Mouse (Mus musculus) megakaryocyte, embryonic 14.5 days (primary cell): ENCODE data around the gene Rai14. TPM values are rescaled to one million over a fixed set of nuclear protein-coding genes. Genes with fewer than 3 reads are reported as not detected.
A peak's percentile ranks its signal among the peaks of the same experiment; 100 is the strongest.

Experiments
- H3K27me3 ChIP-seq: replicated peaks from 2 replicates; pipeline ENCODE3; 2012; ENCODE audit warnings: inconsistent platforms
- H3K36me3 ChIP-seq: replicated peaks from 2 replicates; pipeline ENCODE3; 2012; ENCODE audit warnings: low read length, inconsistent platforms, mixed read lengths
- H3K4me1 ChIP-seq: 2 replicates; pipeline ENCODE4 v1.6.1; 2012; ENCODE audit warnings: inconsistent platforms
- H3K4me3 ChIP-seq: replicated peaks from 2 replicates; pipeline ENCODE3; 2012; ENCODE audit warnings: moderate library complexity, mild to moderate bottlenecking, inconsistent platforms
- H3K9me3 ChIP-seq: 2 replicates; pipeline ENCODE4 v1.6.1; 2012; ENCODE audit warnings: inconsistent platforms
- FLI1 ChIP-seq: IDR thresholded peaks from 2 replicates; pipeline ENCODE4 v1.6.1; 2012; ENCODE audit warnings: low read length, inconsistent platforms, mixed read lengths
- GATA1 ChIP-seq: IDR thresholded peaks from 3 replicates; pipeline ENCODE4 v1.6.1; 2012; ENCODE audit warnings: mixed read lengths, low read length, inconsistent platforms, borderline replicate concordance
- polyA plus RNA-seq: library from polyadenylated mRNA; stranded (reverse); fragments of >175 nt; gene quantifications from 2 replicates; pipeline ENCODE4 v1.2.3, GENCODE M21; 2012; ENCODE audit warnings: low replicate concordance; ENCODE audit not compliant: insufficient read depth

The Rai14 gene
- polyA plus RNA-seq, 1 experiment, result 2.1 TPM

GRCm38 (mm10) chr15:10680514-10680913, 33.9 kb downstream of the Rai14 start:
- no peak for TF ChIP-seq GATA1
- TF ChIP-seq FLI1, result no peak
- Histone ChIP-seq H3K27me3 (no peaks in the 10 kb centered on the region), H3K4me3 (no peak overlapping the region)

GRCm38 (mm10) chr15:10679571-10679970, 34.9 kb downstream of the Rai14 start:
- no peak for TF ChIP-seq GATA1
- no peak for TF ChIP-seq FLI1
- peaks cover 14% of the 10 kb centered on the region for H3K36me3 ChIP-seq
- no peaks in the 10 kb centered on the region for H3K27me3 ChIP-seq
- H3K4me1 ChIP-seq, result peaks cover 50% of the 10 kb centered on the region
- no peaks in the 10 kb centered on the region for H3K9me3 ChIP-seq
- no peak overlapping the region for H3K4me3 ChIP-seq

More at GRCm38 (mm10) chr15:10680514-10680913, 33.9 kb downstream of the Rai14 start:
- Histone ChIP-seq H3K36me3 (peaks cover 13% of the 10 kb centered on the region), H3K9me3 (no peaks in the 10 kb centered on the region), H3K4me1 (peaks cover 47% of the 10 kb centered on the region)

GRCm38 (mm10) chr15:10675801-10676200, 38.6 kb downstream of the Rai14 start:
- H3K27me3 ChIP-seq, result no peaks in the 10 kb centered on the region
- H3K4me3 ChIP-seq, result no peak overlapping the region
- peaks cover 49% of the 10 kb centered on the region for H3K4me1 ChIP-seq
- no peaks in the 10 kb centered on the region for H3K9me3 ChIP-seq
- no peak for TF ChIP-seq GATA1
- peaks cover 27% of the 10 kb centered on the region for H3K36me3 ChIP-seq

GRCm38 (mm10) chr15:10672880-10673279, 41.5 kb downstream of the Rai14 start:
- H3K36me3 ChIP-seq, result peaks cover 25% of the 10 kb centered on the region
- H3K27me3 ChIP-seq, result no peaks in the 10 kb centered on the region
- no peak for TF ChIP-seq GATA1
- no peak for TF ChIP-seq FLI1
- no peaks in the 10 kb centered on the region for H3K9me3 ChIP-seq
- no peak overlapping the region for H3K4me3 ChIP-seq
- peaks cover 33% of the 10 kb centered on the region for H3K4me1 ChIP-seq

DNA sequence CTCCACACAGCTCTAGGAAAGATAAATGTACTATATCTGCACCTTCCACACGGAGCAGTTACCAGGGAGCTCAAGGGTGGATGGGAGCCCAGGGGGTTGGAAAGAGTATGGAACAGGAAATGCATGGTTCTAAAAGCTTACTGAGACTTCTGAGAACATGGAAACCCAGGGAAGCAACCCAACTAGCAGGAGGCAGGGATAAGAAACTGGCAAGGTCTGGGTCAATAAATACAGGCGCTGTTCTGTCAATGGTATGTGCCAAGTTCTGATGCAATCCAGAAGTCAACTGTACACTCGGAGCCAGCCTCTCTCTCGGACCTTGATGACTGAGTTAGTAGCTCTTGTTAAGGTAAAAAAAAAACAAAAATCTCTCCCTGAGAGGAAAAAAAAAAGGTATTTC, 42.6 kb downstream of the Rai14 start:
- Histone ChIP-seq H3K36me3 (peaks cover 25% of the 10 kb centered on the region), H3K4me3 (no peak overlapping the region), H3K9me3 (no peaks in the 10 kb centered on the region), H3K27me3 (no peaks in the 10 kb centered on the region), H3K4me1 (peaks cover 36% of the 10 kb centered on the region)
- TF ChIP-seq FLI1 (no peak), GATA1 (no peak)

GRCm38 (mm10) chr15:10670107-10670506, 44.3 kb downstream of the Rai14 start:
- no peak overlapping the region for H3K4me3 ChIP-seq
- TF ChIP-seq GATA1, result no peak
- no peak for TF ChIP-seq FLI1
- peaks cover 47% of the 10 kb centered on the region for H3K4me1 ChIP-seq
- peaks cover 25% of the 10 kb centered on the region for H3K36me3 ChIP-seq
- no peaks in the 10 kb centered on the region for H3K9me3 ChIP-seq
- no peaks in the 10 kb centered on the region for H3K27me3 ChIP-seq

GRCm38 (mm10) chr15:10668120-10668900, 46.1 kb downstream of the Rai14 start:
- no peak for TF ChIP-seq FLI1
- H3K9me3 ChIP-seq, result no peaks in the 10 kb centered on the region
- H3K4me1 ChIP-seq, result peaks cover 58% of the 10 kb centered on the region
- H3K4me3 ChIP-seq, result no peak overlapping the region
- no peaks in the 10 kb centered on the region for H3K27me3 ChIP-seq
- peaks cover 19% of the 10 kb centered on the region for H3K36me3 ChIP-seq

DNA sequence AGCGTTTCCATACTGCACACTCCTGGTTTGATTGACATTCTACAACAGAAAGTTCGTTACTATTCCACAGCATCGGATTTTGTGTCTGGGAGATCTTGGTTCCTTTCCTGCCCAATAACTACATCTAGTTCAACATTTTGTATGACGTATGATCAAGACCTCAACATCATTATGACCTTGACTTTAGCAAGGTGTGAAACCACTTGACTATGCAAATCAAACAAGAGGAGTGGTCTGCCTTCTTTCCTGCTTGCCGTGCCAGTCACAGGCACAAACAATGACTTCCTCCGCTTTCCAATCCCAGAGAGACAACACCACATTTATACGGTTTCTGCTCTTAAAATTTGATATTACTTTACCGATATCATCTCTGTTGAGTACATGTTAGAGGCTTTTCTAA, 48.6 kb downstream of the Rai14 start:
- Histone ChIP-seq H3K36me3 (no peaks in the 10 kb centered on the region), H3K4me1 (peaks cover 69% of the 10 kb centered on the region), H3K4me3 (no peak overlapping the region), H3K27me3 (no peaks in the 10 kb centered on the region), H3K9me3 (no peaks in the 10 kb centered on the region)
- TF ChIP-seq FLI1 (no peak), GATA1 (no peak)

DNA sequence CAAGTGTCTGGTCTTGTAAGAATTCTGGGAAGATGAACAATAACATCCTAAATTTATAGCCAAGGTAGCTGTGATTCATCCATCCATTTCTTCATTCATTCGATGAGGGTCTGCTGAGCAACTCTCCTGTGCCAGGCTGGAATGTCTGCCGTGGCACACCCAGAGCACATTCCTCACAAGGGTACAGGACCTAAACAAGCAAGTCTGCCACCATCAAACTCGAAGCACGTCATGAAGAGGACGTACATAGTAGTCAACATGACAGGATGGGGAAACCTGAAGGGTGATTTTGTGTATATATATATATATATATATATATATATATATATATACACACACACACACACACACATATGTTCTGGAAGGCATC, 49.9 kb downstream of the Rai14 start:
- peaks cover 77% of the 10 kb centered on the region for H3K4me1 ChIP-seq
- peaks cover 5% of the 10 kb centered on the region for H3K36me3 ChIP-seq
- TF ChIP-seq FLI1 (no peak), GATA1 (no peak)

DNA sequence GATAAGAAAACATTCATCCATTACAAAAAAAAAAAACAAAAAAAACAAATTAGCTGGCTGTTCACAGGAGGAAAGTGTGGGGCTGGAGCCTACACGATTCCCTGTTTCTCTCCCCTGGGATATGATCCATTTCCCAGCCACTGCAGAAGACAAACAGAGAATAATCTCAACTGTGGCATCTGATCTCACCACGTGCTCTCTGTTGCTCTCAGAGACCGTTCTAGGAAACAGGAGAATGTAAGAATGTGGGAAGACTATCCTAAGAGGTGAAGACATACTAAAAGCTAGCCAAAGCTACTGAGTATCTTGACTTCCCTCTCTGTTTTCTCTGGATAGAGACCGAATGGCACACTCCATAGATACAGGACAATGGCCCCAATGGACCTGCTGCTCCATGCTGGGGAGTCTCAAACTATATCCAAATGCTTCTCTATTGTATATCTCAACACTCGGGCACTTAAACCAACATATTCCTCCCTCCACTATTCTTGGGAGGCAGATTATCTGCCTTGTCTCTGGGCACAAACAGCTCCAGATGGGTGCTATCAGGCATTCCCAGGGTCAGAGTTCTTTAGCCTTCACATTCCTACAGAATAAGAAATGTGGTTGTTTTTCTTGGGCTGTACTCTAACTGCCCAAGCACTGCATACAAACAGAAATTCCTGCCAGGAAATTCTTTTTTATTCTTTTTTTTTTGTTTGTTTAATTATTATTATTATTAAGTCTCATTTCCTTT, 50.5 kb downstream of the Rai14 start:
- Histone ChIP-seq H3K4me3 (no peak overlapping the region), H3K36me3 (peaks cover 5% of the 10 kb centered on the region), H3K27me3 (no peaks in the 10 kb centered on the region), H3K9me3 (no peaks in the 10 kb centered on the region), H3K4me1 (peaks cover 77% of the 10 kb centered on the region)
- TF ChIP-seq GATA1 (no peak), FLI1 (no peak)

More for the DNA sequence above, 49.9 kb downstream of the Rai14 start:
- no peaks in the 10 kb centered on the region for H3K9me3 ChIP-seq
- H3K4me3 ChIP-seq, result no peak overlapping the region
- no peaks in the 10 kb centered on the region for H3K27me3 ChIP-seq

GRCm38 (mm10) chr15:10661961-10662606, 52.3 kb downstream of the Rai14 start:
- Histone ChIP-seq H3K4me1 (peaks cover 66% of the 10 kb centered on the region), H3K27me3 (no peaks in the 10 kb centered on the region), H3K9me3 (no peaks in the 10 kb centered on the region), H3K4me3 (peak overlapping the region; percentile 71), H3K36me3 (peaks cover 5% of the 10 kb centered on the region)
- TF ChIP-seq FLI1, result peak; percentile 33; the same call in 1 of the 2 replicates
- no peak for TF ChIP-seq GATA1
